Mouse (Mus musculus) mature B cell (primary cell): ENCODE measurements around the gene Prss46.

Experiments used
- in situ Hi-C: fragments of 300-500 bp; cut with MboI; formaldehyde crosslinking; loops from 2 replicates; pipeline ENCODE4 v1.14.3; 2019

Prss46 gene

GRCm38 (mm10) chr9:110858967-110859596 lies 14.8 kb downstream of the Prss46 start:
- in situ Hi-C loops: no loop called here

DNA sequence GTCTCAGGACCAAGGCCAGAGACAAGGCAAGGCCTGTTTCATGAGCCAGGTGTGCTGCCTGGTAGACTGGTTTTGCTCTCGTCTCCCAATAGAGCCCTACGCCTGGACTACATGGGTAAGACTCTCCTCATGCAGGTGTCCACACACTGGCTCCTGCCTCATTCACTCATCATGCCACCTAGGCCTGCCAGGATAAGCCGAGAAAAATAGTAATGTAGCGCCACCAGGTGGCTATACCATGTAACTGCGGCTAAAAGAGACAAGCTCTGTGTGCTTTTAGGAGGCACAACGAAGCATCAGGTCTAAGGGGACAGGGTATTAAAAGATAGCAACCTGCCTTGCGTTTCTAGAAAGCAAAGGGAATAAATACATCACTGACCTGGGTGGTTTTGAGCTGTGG lies 26.7 kb downstream of the Prss46 start:
- in situ Hi-C loops: no loop called here

DNA sequence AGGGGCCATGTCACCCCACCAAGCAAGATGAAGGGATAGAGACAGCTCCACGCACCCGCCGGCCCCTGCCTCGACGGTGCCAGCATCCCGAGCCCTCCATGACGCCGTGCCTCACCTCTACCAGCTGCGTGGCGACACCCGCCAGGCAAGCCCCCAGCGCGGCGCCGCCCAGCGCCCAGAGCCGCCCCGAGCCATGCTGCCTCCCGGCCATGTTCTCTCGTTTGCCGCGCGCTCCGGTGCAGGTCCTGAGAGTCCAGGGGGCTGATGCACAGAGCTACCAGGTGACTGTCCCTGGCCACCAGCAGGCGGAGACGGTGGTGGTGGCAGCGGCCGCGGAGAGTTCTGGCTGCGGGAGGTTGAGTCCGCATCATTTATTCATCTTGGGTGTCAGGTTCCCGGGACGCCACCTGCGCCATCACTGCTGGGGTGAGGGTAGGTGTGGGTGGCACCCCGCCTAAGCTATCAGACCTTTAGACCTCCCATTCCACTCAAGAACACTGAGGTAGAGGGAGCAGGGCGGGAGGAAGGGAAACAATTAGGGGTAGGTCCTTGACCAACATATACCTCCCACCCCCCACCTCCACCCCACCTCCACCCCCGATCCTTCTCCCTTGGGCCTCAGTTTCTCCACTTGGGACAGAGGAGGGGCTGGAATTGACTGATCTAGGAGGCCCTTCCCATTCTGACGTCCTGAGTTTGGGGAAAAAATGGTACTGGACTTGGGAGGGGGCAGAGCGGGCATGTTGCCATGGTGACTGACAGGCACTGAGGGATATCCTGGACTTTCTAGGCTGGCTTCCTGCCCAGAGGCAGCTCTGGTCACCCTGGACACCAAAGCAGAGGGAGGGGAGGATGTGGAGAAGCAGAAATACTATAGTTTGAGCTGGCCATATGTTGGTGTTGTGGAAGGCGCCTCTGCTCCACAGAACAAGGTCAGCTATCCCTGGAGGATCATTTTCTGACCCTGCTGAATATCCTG lies 29.7 kb downstream of the Prss46 start:
- in situ Hi-C loops: no loop called here

GRCm38 (mm10) chr9:110874660-110875191 lies 30.4 kb downstream of the Prss46 start:
- in situ Hi-C loops: no loop called here

- in situ Hi-C loops: no loop called here
These were observed 31.0 kb downstream of the Prss46 start for GRCm38 (mm10) chr9:110875288-110875695.

DNA sequence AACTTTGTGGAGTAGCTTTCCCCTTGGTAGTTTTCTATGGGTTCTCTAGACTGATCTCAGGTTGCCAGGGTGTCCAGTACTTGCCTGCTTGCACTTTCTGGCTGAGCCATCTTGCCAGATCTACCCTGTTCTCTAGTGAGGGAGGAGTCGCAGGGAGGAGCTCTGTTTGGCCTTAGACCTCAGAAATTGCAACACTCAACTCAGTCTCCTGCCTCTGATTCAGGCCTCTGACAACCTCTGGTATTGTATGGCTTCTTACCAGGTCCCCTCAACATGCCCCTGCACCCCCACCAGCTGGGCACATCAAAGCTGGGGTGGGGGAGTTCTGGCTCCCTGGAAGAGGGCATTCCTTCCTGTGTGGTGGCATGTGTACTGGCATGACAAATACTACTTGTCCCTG lies 33.0 kb downstream of the Prss46 start:
- in situ Hi-C loops: no loop called here

- in situ Hi-C loops: no loop called here
These were observed 33.6 kb downstream of the Prss46 start for GRCm38 (mm10) chr9:110877888-110878287.

DNA sequence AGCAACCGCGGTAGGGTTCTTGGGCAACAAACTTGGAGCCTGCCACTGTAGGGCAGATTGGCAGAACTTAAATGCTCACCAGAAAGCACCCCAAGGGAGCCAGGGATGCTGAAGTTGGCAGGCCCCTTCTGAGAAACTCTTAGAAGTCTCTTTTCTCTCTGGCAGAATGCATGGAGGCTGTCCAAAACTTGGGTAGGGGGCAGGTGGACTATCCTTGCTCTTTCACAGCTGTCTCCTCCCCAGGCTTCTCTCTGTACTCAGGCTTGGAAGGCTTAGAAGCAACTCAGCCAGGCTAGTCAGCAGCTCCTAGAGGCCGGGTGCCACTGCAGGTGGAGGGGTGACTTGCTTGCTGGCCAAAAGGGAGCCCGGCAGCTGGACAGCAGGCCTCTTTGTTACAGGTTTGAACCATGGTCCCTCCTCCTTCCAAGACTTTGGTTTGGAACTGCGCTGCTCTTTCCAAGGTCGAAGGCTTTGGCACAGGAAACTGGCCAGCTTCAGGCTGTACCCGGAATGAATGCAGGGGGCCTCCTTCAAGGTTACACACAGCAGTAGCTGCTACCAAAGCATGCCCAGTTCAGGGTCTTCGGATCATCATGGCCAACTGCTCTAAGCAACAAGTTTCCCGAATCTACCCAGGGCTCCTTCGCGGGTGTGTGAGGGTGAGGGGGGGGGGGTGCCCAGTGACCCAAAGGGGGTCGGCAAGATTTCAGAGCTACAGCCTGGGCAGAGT lies 35.0 kb downstream of the Prss46 start, which contains the start of gene Als2cl:
TSS of gene Als2cl (plus strand) at position 680 of the 730 bp plus-strand sequence.
- in situ Hi-C loops: no loop called here

GRCm38 (mm10) chr9:110879998-110880561 lies 35.8 kb downstream of the Prss46 start, which contains the start of gene Tmie:
Tmie (minus strand) TSS chr9:110880113.
- in situ Hi-C loops: no loop called here

- in situ Hi-C loops: no loop called here
These were observed 36.5 kb downstream of the Prss46 start for GRCm38 (mm10) chr9:110880772-110881171.

DNA sequence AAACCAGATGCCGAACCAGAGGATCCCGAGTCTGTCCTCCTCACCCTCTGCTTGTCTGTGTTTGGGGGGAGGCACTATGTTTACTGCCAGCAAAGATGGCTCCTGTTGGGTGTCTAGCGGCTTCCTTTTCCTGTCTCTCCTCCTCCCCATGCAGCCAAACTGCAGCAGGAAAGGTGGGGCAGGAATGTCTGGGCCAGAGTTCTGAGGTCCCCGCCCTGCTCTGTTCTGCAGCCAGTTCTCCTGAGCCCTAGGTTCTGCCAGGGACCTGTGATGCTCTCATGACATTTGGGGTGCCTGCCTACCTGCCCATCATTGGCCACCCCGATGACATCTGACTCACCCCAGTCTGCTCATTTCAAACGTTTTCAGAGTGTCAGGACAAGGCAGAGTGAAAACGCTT lies 37.6 kb downstream of the Prss46 start:
- in situ Hi-C loops: no loop called here

- in situ Hi-C loops: no loop called here
These were observed 43.3 kb downstream of the Prss46 start for GRCm38 (mm10) chr9:110887388-110888303.

DNA sequence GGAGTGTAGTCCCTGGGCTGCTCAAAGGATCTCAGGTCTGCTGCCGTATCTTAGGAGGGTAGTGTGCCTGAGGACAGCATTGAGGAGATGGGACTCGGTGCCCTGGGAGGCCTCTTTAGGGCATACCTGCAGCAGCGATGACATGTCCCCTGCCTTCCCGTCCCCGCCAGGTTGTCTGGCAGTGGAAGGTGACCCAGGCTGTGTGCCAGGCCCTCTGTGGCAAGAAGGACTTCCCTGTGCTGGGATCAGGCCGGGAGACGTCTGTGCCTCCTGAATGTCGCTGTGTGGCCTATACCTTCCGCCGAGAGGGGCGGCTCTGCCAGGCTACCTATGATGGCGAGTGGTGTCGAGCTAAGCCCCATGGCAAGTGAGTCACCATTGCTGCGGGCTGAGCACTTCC lies 44.6 kb downstream of the Prss46 start:
- in situ Hi-C loops: no loop called here

DNA sequence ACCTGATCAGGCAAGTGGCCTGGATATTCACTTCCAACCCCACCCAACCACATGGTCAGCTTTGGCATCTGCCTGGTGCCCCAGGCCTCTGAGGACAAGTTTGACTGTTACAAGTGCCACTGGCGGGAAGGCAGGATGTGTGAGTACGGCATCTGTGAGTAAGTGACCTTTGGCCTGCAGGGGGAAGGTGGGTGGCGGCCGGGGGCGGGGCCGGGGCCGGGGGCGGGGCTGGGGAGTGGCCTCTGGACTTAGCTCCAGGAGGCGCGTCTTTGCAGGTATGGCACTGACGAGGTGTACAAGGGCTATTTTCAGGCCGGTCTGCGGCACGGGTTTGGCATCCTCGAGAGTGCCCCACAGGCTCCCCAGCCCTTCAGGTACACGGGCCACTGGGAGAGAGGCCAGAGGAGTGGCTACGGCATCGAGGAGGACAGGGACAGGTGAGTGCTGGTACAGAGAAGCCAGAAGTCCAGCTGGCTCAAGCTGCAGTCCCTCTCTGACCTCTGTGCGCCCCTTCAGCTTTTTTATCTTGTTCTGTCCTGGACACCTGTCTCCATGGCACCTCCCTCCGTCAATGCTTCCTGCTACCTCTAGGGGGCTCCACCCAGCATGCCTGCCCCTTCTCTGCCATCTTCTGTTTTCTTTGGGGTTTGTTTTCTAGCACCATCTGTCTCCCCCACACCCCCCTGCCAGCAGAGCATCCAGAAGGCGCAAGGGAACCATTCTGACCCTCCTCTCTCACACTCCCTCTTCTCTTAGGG lies 45.9 kb downstream of the Prss46 start:
- in situ Hi-C loops: no loop called here

- in situ Hi-C loops: no loop called here
These were observed 46.9 kb downstream of the Prss46 start for GRCm38 (mm10) chr9:110891077-110891828.

DNA sequence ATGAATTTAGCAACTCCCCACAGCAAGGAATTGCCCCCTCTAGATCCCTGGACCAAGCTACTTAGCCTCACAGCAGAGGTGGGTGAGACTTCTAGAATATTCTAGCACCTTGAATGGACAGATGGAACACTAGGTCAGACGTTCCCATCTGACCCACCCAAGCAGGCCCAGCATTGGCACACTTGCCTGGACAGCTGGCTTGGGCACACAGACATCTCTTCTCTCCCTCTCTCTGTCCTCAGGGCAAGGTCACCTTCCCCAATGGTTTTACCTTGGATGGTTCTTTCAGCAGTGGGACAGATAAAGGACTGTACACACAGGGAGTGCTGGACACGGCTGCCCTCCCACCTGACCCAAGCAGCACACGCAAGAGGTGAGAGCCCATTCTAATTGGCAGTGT lies 48.2 kb downstream of the Prss46 start:
- in situ Hi-C loops: no loop called here

- in situ Hi-C loops: no loop called here
These were observed 49.1 kb downstream of the Prss46 start for GRCm38 (mm10) chr9:110893429-110893828.

- in situ Hi-C loops: no loop called here
These were observed 51.2 kb downstream of the Prss46 start for GRCm38 (mm10) chr9:110895507-110895906.

DNA sequence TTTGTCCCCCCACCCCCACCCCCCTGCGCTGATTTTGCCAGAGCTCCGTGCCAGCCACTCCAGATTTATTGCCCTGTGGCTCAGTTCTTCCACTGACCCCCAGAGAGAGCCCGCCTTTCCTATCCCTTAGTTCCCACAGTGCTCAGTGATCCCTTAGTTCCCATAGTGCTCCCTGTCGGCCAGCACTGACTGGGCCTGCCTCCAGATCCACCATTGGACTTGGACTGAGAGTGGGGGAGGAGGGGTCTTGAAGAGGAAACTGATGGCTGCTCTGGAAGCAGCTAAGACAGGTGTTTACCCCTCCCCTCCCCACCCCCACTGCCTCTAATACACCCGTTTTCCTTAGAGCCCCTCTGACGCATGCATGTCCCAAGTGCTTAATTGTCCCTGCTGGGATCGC lies 51.7 kb downstream of the Prss46 start:
- in situ Hi-C loops: no loop called here
